Mouse (Mus musculus): Measurements from ENCODE around the gene Gm9887. TPM values are rescaled to one million over a fixed set of nuclear protein-coding genes. Genes with fewer than 3 reads are reported as not detected.

The Gm9887 gene
- polyA plus RNA-seq, 1 experiment from 2014 or later, result 2.9 TPM

DNA sequence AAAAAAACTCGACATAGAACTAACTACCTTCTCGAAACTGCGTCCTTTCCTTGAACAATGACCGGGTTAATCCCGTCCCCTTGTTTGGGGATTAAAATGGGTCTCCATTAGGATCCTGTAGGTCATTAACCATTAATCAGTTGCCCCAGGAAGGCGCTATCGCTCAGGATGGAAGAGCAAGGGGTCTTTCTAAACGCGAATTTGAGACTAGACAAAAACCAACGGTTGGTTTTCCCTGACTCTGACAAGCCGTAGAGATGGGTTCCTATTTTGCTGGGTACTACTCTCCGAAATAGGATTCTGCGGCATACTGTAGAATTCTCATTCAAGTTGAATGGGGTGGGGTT, 15.0 kb downstream of the Gm9887 start:
- Histone ChIP-seq H3K4me1 (ENCODE audit: control insufficient read depth, insufficient read depth, low read length) (peaks cover 6% of the 10 kb centered on the region; the same call in 1 of the 2 replicates), H3K27me3 (ENCODE audit: control insufficient read depth, insufficient read depth, low read length) (no peaks in the 10 kb centered on the region), H3K9ac (ENCODE audit: low read depth, low read length) (peak overlapping the region; percentile 95; the same call in 1 of the 2 replicates), H3K27ac (ENCODE audit: low read depth, low read length) (no peak overlapping the region), H3K9me3 (ENCODE audit: control insufficient read depth, low read length) (no peaks in the 10 kb centered on the region), H3K4me2 (replicated peaks; ENCODE audit: low read depth, low read length) (peak overlapping the region; percentile 60), H3K36me3 (ENCODE audit: control insufficient read depth, insufficient read depth, low read length) (peaks cover 24% of the 10 kb centered on the region), H3K4me3 (ENCODE audit: low read length) (peak overlapping the region; percentile 89)
- no peak for ATAC-seq (ENCODE audit: low FRiP score, low TSS enrichment)
- 7% methylated on average over 13 of the region's 13 CpGs for WGBS

DNA sequence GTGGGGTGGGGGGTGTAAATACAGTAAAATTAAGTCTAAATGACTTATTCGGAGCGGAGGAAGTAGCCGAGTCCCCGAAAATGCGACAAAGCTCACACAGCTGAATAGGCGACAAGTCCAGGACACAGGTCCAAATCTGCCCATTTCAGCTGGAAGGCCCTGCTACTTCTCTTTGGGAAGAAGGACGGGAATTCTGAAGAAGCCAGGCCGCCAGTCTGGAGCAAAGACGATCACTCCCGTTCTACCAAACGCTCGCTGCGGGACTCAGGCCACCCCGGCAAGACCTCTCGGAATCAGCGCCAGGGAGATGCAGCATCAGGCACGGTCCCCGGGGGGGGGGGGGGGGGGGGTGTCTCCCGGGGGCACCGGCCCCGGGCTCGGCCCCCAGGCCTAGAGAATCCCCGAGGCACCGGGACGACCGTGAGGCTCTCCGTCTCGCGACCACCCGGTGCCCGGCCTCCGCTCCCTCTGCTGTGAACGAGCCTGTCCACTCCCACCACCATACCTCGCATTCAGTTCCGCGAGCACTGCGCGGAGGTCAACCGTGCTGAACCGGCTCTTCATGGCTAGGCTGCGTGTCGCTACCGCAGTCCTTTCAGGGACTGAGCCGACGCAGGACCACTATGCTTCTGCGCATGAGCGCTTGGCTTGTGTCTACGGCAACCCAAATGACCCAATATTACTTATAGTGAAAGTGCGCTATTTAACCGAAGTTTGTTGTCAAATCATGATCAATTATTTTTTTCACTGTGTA, 15.5 kb downstream of the Gm9887 start, which contains the start of gene Nemf:
Gene Nemf (minus strand): TSS at position 620 of the 754 bp plus-strand sequence.
- under 1% methylated on average over 44 of the region's 50 CpGs for WGBS
- Histone ChIP-seq H3K9me3 (ENCODE audit: control insufficient read depth, low read length) (no peaks in the 10 kb centered on the region), H3K4me2 (replicated peaks; ENCODE audit: low read depth, low read length) (peak within 1 kb of the TSS; percentile 60), H3K9ac (ENCODE audit: low read depth, low read length) (peak within 1 kb of the TSS; percentile 95), H3K4me1 (ENCODE audit: control insufficient read depth, insufficient read depth, low read length) (0 out of 2 replicates have a peak, but pooled peaks cover under 1% of the 10 kb centered on the region), H3K27me3 (ENCODE audit: control insufficient read depth, insufficient read depth, low read length) (no peaks in the 10 kb centered on the region), H3K27ac (ENCODE audit: low read depth, low read length) (peak within 1 kb of the TSS; percentile 57), H3K36me3 (ENCODE audit: control insufficient read depth, insufficient read depth, low read length) (peaks cover 29% of the 10 kb centered on the region), H3K4me3 (ENCODE audit: low read length) (peak within 1 kb of the TSS; percentile 89)
- ATAC-seq (ENCODE audit: low FRiP score, low TSS enrichment), result peak; percentile 73

DNA sequence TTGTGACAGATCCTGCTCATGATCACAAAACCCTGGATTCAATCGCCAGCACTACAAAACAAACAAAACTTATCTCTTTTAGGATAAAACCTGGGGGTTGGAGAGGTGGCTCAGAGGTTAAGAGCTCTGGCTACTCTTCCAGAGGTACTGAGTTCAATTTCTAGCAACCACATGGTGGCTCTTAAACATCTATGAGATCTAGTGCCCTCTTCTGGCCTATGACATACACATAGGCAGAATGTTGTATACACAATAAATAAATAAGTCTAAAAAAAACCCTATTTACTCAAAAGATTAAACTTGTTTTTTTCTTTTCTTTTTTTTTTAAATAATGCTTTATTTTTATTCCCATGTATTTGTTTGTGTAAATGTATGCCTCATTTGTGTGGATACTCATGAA, 20.6 kb downstream of the Gm9887 start:
- no peak overlapping the region for H3K4me3 ChIP-seq (ENCODE audit: low read length)
- no peak for ATAC-seq (ENCODE audit: low FRiP score, low TSS enrichment)
- WGBS, result 90% methylated on average over 1 of the region's 1 CpGs

DNA sequence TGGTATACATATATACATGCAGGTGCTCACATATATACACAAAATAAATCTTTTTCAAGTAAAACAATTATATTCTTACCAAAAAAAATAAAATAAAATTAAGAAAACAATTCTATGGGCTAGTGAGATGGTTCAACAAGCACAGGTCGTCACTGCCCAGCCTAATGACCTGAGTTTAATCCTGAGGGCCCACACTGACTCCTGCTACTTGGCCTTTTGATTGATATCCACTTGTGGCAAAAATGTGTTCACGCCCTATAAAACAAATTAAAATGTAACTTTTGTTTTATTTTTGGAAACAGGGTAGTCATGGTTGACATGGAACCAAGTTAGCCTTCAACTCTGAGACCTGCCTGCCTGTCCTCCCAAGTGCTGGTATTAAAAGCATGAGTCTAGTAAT, 22.3 kb downstream of the Gm9887 start:
- H3K4me2 ChIP-seq (replicated peaks; ENCODE audit: low read depth, low read length), result no peak overlapping the region
- 72% methylated on average over 2 of the region's 2 CpGs for WGBS
- H3K9me3 ChIP-seq (ENCODE audit: control insufficient read depth, low read length), result no peaks in the 10 kb centered on the region
- no peak for ATAC-seq (ENCODE audit: low FRiP score, low TSS enrichment)
- H3K9ac ChIP-seq (ENCODE audit: low read depth, low read length), result no peak overlapping the region
- no peaks in the 10 kb centered on the region for H3K4me1 ChIP-seq (ENCODE audit: control insufficient read depth, insufficient read depth, low read length)
- no peaks in the 10 kb centered on the region for H3K27me3 ChIP-seq (ENCODE audit: control insufficient read depth, insufficient read depth, low read length)
- peaks cover 76% of the 10 kb centered on the region for H3K36me3 ChIP-seq (ENCODE audit: control insufficient read depth, insufficient read depth, low read length)
- H3K27ac ChIP-seq (ENCODE audit: low read depth, low read length), result no peak overlapping the region
- H3K4me3 ChIP-seq (ENCODE audit: low read length), result no peak overlapping the region

More for the DNA sequence above, 20.6 kb downstream of the Gm9887 start:
- H3K4me2 ChIP-seq (replicated peaks; ENCODE audit: low read depth, low read length), result no peak overlapping the region
- no peak overlapping the region for H3K9ac ChIP-seq (ENCODE audit: low read depth, low read length)
- H3K4me1 ChIP-seq (ENCODE audit: control insufficient read depth, insufficient read depth, low read length), result no peaks in the 10 kb centered on the region
- H3K27me3 ChIP-seq (ENCODE audit: control insufficient read depth, insufficient read depth, low read length), result no peaks in the 10 kb centered on the region
- H3K9me3 ChIP-seq (ENCODE audit: control insufficient read depth, low read length), result no peaks in the 10 kb centered on the region
- no peak overlapping the region for H3K27ac ChIP-seq (ENCODE audit: low read depth, low read length)
- H3K36me3 ChIP-seq (ENCODE audit: control insufficient read depth, insufficient read depth, low read length), result peaks cover 67% of the 10 kb centered on the region

DNA sequence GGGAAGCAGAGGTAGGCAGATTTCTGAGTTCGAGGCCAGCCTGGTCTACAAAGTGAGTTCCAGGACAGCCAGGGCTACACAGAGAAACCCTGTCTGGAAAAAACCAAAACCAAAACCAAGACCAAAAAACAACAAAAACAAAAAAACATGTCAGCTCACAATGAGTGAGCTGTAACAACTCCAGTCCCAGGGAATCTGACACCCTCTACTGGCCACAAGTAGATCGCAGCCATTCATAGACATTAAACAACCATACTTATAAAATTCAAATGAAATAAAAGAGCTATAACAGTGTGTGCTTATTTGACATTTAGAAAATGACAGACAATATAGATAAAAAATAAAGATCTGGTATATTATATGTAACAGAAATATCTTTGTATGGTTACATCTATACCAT, 38.7 kb downstream of the Gm9887 start:
- H3K9me3 ChIP-seq (ENCODE audit: control insufficient read depth, low read length), result no peaks in the 10 kb centered on the region
- no peak overlapping the region for H3K4me3 ChIP-seq (ENCODE audit: low read length)
- H3K4me2 ChIP-seq (replicated peaks; ENCODE audit: low read depth, low read length), result no peak overlapping the region
- no peak overlapping the region for H3K9ac ChIP-seq (ENCODE audit: low read depth, low read length)
- peaks cover 63% of the 10 kb centered on the region for H3K36me3 ChIP-seq (ENCODE audit: control insufficient read depth, insufficient read depth, low read length)
- ATAC-seq (ENCODE audit: low FRiP score, low TSS enrichment), result no peak
- H3K4me1 ChIP-seq (ENCODE audit: control insufficient read depth, insufficient read depth, low read length), result no peaks in the 10 kb centered on the region
- WGBS, result 82% methylated on average over 2 of the region's 2 CpGs
- no peaks in the 10 kb centered on the region for H3K27me3 ChIP-seq (ENCODE audit: control insufficient read depth, insufficient read depth, low read length)
- H3K27ac ChIP-seq (ENCODE audit: low read depth, low read length), result no peak overlapping the region

DNA sequence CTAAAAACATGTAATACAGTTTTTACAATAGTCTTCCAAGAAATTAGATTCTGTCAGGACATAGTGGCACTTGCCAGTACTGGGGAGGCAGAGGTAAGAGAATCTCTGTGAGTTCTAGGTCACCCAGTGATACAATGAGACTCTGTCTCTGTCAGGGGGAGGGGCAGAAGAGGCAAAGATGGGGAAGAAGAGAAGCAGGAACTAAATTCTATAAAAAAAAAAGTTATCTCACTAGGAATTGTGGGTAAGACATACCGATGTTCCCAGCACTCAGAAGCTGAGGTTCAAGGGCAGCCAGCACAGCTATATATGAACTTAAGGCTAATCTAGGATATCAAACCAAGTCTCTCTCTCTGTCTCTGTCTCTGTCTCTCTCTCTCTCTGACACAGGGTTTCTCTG, 40.1 kb downstream of the Gm9887 start:
- no peak for ATAC-seq (ENCODE audit: low FRiP score, low TSS enrichment)
- Histone ChIP-seq H3K27ac (ENCODE audit: low read depth, low read length) (no peak overlapping the region), H3K4me1 (ENCODE audit: control insufficient read depth, insufficient read depth, low read length) (no peaks in the 10 kb centered on the region), H3K36me3 (ENCODE audit: control insufficient read depth, insufficient read depth, low read length) (peaks cover 61% of the 10 kb centered on the region), H3K9ac (ENCODE audit: low read depth, low read length) (no peak overlapping the region), H3K4me3 (ENCODE audit: low read length) (no peak overlapping the region), H3K27me3 (ENCODE audit: control insufficient read depth, insufficient read depth, low read length) (no peaks in the 10 kb centered on the region), H3K9me3 (ENCODE audit: control insufficient read depth, low read length) (no peaks in the 10 kb centered on the region), H3K4me2 (replicated peaks; ENCODE audit: low read depth, low read length) (no peak overlapping the region)
- WGBS, result 95% methylated on average over 1 of the region's 1 CpGs

DNA sequence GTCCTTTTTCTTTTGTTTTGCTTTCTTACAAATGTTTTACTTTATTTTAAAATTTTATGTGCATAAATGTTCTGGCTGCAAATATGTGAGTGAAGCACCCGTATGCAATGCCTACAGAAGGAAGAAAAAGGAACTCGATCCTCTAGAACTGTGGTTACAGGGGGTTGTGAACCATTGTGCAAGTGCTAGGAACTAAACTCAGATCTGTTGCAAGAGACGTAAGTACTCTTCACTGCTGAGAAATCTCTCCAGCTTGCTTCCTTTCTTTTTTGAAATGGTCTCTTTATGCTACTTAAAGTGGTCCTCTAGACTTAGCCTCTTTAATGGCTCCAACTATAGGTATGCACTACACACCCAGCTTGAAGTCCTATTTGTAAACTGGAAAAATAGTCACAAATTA, 41.1 kb downstream of the Gm9887 start:
- WGBS, result 86% methylated on average over 3 of the region's 3 CpGs
- Histone ChIP-seq H3K27ac (ENCODE audit: low read depth, low read length) (no peak overlapping the region), H3K27me3 (ENCODE audit: control insufficient read depth, insufficient read depth, low read length) (no peaks in the 10 kb centered on the region), H3K9me3 (ENCODE audit: control insufficient read depth, low read length) (no peaks in the 10 kb centered on the region), H3K4me3 (ENCODE audit: low read length) (no peak overlapping the region), H3K4me2 (replicated peaks; ENCODE audit: low read depth, low read length) (no peak overlapping the region), H3K9ac (ENCODE audit: low read depth, low read length) (no peak overlapping the region), H3K36me3 (ENCODE audit: control insufficient read depth, insufficient read depth, low read length) (peaks cover 61% of the 10 kb centered on the region), H3K4me1 (ENCODE audit: control insufficient read depth, insufficient read depth, low read length) (no peaks in the 10 kb centered on the region)
- no peak for ATAC-seq (ENCODE audit: low FRiP score, low TSS enrichment)

Small RNAs within 50 kb of the gene (microRNA-seq; reads per million reads assigned to microRNA genes)
- gene Gm47299 (not detected), gene Gm47305 (not detected)

Other genes starting within 250 kb of the Gm9887 start
- 1,793 and 2,428 TPM in 2 replicates for gene Rps29, start 213.3 kb downstream of the Gm9887 start, polyA plus RNA-seq (2014; fragmentation: Nextera tagmentation; extraction: Ambion mirVana)
- gene Lrr1, start 203.6 kb downstream of the Gm9887 start, polyA plus RNA-seq (2014; fragmentation: Nextera tagmentation; extraction: Ambion mirVana), result 26.3 and 33.0 TPM in 2 replicates
- gene Rpl36al, start 188.4 kb downstream of the Gm9887 start, polyA plus RNA-seq (2014; fragmentation: Nextera tagmentation; extraction: Ambion mirVana), result 642 and 884 TPM in 2 replicates
- gene Mgat2, start 188.3 kb downstream of the Gm9887 start, polyA plus RNA-seq (2014; fragmentation: Nextera tagmentation; extraction: Ambion mirVana), result 44.1 and 56.4 TPM in 2 replicates
- 33.4 and 37.1 TPM in 2 replicates for gene Gm49383, start 175.4 kb downstream of the Gm9887 start, polyA plus RNA-seq (2014; fragmentation: Nextera tagmentation; extraction: Ambion mirVana)
- gene Dnaaf2, start 174.0 kb downstream of the Gm9887 start, polyA plus RNA-seq (2014; fragmentation: Nextera tagmentation; extraction: Ambion mirVana), result 8.6 and 10.5 TPM in 2 replicates
- gene Gm49384, start 168.2 kb downstream of the Gm9887 start, polyA plus RNA-seq (2014; fragmentation: Nextera tagmentation; extraction: Ambion mirVana), result 29.8 and 35.0 TPM in 2 replicates
- 32.1 and 39.0 TPM in 2 replicates for gene Pole2, start 144.3 kb downstream of the Gm9887 start, polyA plus RNA-seq (2014; fragmentation: Nextera tagmentation; extraction: Ambion mirVana)
- gene Klhdc1, start 131.3 kb downstream of the Gm9887 start, polyA plus RNA-seq (2014; fragmentation: Nextera tagmentation; extraction: Ambion mirVana), result 4.6 and 5.7 TPM in 2 replicates
- gene Klhdc2, start 75.8 kb downstream of the Gm9887 start, polyA plus RNA-seq (2014; fragmentation: Nextera tagmentation; extraction: Ambion mirVana), result 161 and 174 TPM in 2 replicates
- gene Nemf, start 15.3 kb downstream of the Gm9887 start, polyA plus RNA-seq (2014; fragmentation: Nextera tagmentation; extraction: Ambion mirVana), result 91.4 and 92.5 TPM in 2 replicates
- gene Arf6, start 308 bp downstream of the Gm9887 start, polyA plus RNA-seq (2014; fragmentation: Nextera tagmentation; extraction: Ambion mirVana), result 59.7 and 75.0 TPM in 2 replicates
- 22.1 and 31.3 TPM in 2 replicates for gene Vcpkmt, start 210.6 kb upstream of the Gm9887 start, polyA plus RNA-seq (2014; fragmentation: Nextera tagmentation; extraction: Ambion mirVana)